Mouse (Mus musculus): Measurements from ENCODE around the gene Glipr1l2.

DNA sequence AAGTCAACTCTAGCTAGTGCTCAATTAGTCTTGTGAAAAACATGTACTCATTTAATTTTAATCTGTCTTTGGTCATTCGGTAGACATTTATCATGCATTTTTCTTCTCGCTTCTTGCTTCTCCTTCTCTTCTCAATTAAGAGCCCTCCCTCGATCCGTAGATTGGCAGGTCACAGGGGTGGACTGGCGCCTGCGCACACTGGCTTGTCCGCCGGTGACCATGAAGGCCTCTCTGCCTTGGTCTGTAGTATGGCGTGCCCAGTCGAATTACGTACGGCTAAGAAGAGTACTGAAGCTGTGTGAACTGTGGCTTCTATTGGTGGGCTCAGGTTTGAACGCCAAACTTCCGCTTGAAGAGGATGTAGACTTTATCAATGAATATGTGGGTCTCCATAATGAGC lies at the start of gene Glipr1l2:
- TF ChIP-seq CTCF (IDR thresholded peaks at IDR 0.05; ENCODE audit: low read depth) = no peak
- TF ChIP-seq EP300 (IDR thresholded peaks at IDR 0.05; ENCODE audit: low read depth) = no peak
